Mouse (Mus musculus): ENCODE measurements around the gene Syt16.

Syt16 gene

DNA sequence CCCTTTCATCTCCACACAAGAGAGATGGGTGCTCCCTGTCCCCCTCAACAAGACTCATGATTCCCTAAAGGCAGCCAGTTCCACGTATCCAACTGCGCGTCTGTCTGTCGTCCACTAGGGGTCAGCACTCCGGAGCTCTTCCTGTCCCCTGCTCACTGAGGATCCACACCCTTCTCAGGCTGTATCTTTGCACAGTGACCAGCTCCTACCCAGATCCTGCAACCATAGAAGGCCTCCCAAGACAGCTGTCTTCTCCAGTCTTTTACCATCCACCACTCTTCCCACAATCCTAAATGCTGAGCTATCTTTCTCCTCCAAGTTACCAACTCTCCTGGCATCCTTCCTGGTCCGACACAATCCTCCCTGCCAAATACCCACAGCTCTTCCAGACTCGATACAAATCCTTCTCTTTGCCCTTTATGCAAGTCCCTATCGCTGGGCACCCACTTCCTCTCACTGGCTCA, 12.0 kb downstream of the Syt16 start:
- DNase-seq (ENCODE audit: low spot score in 2 of 2) = peak in 1 of 2 experiments; percentile 38

DNA sequence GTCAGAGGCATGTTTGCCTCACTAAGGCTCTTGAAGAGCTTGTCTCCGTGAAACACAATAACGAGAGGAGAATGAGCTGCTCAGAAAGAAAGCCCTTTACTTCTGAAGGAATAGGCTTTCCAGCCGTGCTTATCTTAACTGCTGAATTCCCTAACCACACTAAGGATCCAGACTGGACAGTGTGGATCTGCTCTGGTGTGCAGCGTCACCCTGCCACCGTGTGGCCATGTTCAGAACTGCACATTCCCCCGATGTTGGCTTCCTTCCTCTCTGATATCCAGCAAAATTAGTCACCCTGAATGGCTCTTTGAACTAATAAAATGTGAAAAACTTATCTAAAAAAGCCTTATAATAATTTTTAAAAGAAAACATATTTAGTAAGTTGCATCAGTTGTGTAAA, 16.3 kb downstream of the Syt16 start:
- peak; percentile 71 to 90 for DNase-seq (ENCODE audit: low spot score in 2 of 2)

DNA sequence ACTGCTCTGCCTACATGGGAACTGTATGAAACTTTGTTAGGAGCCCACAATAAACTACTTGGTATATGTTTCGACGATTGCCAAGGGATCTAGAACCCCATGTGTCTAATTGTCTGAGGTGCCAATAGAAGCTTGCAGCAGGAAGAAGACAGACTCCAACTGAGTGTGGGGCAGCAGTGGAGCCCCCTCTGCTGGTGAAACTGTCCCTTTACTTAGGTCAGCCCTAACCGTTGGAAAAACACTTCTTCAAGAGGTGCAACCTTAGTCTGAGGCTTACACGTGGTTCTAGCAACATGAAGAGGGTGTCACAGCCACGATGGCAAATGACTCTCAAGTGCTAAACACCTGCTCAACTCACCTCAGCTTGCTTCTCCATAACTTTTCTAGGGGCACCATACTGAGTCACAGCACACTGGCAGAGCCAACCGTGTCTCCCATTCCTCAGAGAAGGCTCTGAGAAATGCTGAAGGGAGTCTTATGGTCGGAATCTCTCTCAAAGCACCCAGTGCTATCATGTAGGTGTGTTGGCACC, 17.3 kb downstream of the Syt16 start:
- DNase-seq (ENCODE audit: low spot score in 2 of 2) = no peak

DNA sequence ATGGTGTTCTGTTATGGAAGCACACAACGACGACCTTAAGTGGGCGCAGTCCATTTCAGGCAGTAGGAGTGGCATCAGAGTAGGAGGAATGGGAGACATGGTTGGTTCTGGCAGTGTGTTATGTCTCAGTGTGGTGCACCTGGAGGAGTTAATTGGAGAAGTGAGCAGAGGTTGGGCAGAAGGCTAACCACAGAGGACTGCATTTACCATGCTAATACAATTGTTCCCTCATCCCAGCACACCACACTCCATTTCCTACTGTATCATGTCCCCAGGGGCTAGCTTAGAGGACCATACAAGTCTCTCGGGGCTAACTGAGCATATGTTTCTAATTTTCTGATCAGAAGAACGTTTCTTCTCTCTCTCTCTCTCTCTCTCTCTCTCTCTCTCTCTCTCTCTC, 18.0 kb downstream of the Syt16 start:
- DNase-seq (ENCODE audit: low spot score in 2 of 2) = no peak

DNA sequence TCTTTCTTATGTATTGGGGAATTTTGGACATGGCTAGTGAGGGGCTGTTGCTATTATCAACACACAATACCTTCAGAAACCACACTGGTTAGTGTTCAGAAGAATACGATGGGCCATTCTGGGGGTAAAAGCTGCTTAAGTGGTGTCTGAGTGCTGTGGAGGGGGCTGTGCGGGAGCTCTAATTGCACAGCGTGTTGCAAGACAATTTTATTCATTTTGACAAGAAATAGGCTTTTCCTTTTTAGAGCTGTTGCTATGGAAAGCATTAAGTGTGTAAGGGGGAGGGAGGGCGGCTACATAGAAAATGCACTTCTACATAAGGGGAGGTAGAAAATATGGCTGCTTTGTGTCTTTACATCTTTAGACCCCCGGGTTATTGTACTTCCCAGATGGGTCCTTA, 25.8 kb downstream of the Syt16 start:
- DNase-seq (ENCODE audit: low spot score in 2 of 2) = no peak

DNA sequence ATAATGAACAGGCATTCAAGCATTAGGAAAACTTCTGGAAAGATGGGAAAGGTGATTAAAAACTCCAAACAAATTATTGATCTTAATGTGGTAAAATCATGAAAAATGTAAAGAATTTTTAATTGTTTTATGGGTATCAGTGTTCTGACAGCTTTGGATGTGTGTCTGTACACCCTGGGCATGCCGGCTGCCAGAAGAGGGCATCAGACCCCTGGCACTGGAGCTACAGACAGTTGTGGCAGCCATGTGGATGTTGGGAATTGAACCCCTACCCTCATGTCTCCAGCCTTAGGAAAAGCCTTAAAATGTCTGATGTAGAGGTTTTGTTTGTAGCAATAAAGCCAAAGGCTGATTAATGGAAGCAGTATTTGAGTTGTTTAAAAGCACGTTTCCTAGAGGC, 27.5 kb downstream of the Syt16 start:
- DNase-seq (ENCODE audit: low spot score in 2 of 2) = no peak

DNA sequence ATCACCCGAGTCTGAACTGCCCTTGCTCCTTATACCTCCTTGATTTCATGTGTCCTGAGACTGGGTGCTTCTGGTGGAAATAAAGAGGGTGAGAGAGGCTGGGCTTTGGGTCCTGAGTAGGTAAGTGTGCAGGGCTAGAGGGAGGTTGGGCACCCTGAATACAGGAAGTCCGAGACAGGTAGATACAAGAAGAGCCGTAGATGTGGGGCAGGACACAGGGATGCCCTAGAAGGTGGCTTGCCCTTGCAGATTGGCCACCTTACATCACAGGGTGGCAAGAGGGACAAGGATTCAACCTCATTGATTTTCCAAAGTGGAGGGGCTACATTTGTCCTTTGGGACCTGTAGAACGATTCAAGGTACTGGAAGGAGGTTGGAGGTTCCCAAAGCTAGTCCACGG, 45.8 kb downstream of the Syt16 start:
- DNase-seq (ENCODE audit: low spot score in 2 of 2) = no peak

DNA sequence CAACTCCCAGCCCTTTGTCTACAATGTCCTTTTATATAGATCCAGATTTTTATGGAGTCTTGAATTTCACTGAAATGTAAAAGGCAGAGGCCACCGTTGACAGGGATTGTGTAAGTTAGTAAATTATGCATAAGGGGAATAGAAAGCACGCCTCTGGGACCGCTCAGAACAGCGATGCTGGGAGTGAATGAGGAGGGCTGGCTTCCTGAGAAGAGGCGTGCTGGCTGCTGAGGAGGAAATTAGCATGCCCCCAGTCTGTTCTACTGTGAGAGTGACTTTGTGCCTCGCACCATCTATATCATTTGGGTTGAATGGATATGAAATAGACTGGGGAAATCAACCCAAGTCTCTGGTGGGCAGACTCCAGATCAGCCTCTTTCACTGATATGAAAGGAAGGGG, 46.3 kb downstream of the Syt16 start:
- no peak for DNase-seq (ENCODE audit: low spot score in 2 of 2)

DNA sequence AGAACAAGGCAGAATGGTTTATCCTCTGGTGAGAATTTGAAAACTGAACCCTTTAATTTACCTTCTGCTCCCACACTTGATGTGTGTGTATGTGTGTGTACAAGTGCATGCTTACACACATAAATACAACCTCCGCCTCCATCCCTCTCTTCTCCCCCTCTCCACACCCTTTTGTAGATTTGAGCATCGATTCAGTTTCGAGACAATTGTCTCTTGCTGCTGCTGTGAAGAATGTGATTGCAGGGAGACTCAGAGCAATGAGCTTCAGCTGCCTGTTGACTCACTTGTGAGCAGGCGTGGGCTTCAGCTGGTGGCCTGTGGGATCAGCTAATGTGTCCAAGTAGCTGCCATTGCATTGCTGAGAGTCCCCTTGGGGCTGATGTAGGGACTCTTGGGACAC, 46.8 kb downstream of the Syt16 start:
- no peak for DNase-seq (ENCODE audit: low spot score in 2 of 2)

DNA sequence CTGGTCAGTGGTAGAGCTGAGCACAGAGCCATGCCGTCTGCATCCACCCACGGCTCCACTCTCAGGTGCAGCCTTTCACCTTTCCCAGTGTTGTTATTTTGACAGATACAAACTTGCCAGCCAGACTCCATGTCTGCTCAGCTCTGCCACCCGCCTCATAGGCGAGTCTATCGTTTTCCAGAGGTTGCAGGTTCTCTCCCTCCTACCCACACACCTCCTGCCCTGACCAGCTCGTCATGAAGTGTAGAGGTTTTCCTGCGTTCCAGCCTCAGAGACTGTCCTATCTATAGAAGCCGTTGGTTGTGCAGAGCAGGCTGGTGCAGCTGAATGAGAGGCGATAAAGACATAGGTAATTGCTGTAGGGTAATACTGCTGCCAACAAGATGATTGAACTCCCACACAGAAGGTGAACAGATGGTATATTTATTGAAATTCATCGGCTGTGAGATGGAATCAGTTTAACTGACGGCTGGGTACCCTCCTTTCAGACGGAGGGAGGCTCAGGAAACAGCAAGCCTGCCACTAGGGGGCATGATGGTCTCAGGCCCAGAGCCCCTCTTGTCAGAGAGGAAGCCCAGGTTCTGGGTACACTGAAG, 58.0 kb downstream of the Syt16 start:
- DNase-seq (ENCODE audit: low spot score in 2 of 2) = peak; percentile 63 to 83

DNA sequence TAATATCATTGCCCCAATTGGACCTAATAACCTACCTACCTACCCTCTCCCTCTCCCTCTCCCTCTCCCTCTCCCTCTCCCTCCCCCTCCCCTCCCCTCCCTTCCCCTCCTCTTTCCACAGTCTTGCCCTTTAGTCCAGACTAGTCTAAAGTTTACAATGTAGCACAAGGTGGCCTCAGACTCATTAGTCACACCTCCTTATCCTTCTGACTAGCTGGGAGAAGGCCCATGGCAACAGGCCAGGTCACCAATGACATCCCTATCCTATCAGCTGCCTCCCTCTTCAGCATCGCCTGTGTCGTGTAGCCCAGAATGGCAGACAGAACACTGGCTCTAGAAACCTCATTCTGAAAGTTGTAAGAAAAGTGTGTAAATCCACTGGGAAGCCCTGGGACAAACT, 58.7 kb downstream of the Syt16 start:
- no peak for DNase-seq (ENCODE audit: low spot score in 2 of 2)

DNA sequence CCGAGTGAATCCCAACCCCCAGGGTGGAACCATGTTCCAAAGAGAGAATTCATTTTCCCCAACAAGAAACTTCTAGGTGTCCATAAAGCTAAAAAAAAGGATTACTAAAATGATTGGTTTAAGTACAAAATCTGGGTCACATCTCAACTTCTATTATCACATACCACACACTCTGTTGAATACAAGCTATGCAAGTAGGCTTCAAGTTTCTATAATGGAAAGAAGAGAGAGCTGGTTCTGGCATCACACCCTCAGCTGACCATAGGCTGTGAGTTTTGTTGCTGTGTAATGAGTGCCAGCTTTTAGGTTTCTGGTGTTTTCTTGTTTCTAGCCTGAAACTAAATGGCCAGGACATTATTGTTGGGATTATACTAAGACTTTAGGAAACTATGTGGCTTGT, 65.1 kb downstream of the Syt16 start:
- DNase-seq (ENCODE audit: low spot score in 2 of 2) = no peak

DNA sequence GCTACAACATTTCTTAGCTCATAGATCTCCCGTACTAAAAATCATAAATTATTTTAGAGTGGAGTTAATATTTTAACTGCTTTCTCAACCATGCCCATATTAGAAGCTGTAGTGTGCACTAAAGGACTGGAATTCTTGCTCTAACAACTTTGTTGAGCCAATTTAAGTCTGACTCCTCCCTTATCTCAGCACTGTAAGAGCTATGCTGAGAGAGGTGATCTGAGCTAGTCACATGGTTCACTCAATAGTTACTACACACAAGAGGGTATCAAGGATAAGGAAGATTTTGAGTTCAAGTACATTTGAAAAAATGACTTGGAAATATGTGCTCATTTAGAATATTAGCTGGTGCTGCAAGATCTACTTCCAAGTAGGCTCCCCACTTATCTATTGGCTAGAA, 71.5 kb downstream of the Syt16 start:
- no peak for DNase-seq (ENCODE audit: low spot score in 2 of 2)

DNA sequence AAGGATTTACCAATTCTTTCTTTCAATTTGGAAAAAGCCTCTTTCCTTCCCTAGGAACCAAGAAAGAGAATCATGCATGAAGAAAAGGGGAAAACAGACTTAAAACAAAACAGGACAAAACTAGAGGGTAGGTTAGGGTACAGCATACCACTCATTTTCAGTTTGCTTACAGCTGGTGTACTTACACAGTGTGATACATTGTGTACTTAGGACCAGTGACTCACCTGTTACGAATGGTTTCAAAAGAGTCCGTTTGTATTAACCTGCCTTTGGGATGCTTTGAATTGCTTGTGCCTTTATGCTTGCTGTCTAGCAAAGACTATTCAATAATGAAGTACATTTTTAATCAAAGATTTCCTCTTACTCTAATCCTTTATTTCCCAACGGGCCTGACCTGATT, 78.1 kb downstream of the Syt16 start:
- DNase-seq (ENCODE audit: low spot score in 2 of 2) = no peak

DNA sequence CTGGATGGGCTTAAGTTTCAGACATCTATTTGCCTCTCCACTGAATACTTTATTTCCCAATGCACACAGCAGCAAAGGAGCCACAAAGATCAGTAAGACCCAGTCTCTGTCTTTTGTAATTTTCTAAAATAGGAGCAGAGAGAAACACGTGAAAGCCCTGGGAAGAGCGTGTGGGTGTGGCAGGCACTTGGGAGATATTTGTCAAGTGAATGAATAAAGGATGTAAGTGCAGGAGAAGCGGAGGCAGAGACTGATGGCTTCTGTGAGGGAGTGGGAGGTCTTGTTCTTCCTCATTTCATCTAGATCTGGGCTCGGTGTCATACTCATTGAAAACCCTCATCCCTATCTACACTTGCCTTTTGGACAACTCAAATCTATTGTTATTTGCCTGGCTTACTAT, 78.6 kb downstream of the Syt16 start:
- no peak for DNase-seq (ENCODE audit: low spot score in 2 of 2)

DNA sequence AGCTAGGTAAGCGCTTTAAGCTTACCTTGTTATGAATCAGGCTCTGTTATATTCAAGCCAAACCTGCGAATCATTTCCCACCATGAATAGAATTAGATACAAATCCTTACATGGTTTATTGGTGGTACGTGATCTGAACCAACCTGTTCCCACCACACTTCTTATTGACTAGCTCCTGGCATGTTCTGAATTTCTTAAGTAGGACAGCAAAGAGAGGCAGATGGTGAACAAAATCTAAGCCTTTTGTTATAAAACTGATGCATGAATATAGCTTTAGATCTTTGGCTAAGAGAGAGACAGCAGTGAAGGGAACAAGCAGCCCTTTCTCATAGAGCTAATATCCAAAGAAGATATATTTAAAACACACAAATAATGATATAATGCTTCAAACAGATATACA, 83.7 kb downstream of the Syt16 start:
- no peak for DNase-seq (ENCODE audit: low spot score in 2 of 2)

DNA sequence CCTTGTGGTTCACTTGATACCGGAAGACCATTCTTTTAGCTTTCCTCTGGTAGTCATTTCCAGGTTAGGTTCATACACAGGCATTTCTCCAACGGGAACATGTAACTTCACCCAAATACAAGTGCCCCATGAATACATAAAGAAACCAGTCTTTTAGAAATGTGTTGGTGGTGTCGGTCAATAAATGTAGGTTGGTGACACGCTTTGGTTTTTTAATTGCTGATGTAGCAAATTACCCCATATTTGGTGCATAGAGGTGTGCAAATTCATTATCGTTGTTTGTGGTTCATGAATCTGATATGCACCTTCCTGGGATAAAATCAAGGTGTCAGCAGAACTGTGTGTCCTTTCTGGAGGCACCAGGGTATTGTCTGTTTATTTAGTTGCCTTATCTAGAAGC, 86.9 kb downstream of the Syt16 start:
- DNase-seq (ENCODE audit: low spot score in 2 of 2) = no peak

DNA sequence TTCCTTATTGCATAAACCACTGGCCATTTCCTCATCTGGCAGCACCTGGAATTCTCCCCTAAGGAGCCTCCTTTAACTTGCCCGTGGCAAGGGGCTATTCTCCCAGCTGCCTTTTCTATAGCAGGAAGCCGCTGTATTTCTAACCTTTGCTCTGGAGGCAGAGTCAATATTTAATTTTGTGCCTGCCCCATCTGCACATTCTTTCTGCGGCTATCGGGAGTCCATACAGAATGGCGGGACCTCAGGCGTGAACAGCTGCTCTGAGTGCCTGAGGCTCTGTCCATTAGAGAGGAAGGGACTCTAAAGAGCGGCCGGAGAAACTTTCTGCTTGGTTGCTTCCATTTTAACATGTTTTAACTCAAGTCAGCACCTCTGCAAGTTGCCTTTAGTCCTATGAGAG, 89.6 kb downstream of the Syt16 start:
- no peak for DNase-seq (ENCODE audit: low spot score in 2 of 2)

DNA sequence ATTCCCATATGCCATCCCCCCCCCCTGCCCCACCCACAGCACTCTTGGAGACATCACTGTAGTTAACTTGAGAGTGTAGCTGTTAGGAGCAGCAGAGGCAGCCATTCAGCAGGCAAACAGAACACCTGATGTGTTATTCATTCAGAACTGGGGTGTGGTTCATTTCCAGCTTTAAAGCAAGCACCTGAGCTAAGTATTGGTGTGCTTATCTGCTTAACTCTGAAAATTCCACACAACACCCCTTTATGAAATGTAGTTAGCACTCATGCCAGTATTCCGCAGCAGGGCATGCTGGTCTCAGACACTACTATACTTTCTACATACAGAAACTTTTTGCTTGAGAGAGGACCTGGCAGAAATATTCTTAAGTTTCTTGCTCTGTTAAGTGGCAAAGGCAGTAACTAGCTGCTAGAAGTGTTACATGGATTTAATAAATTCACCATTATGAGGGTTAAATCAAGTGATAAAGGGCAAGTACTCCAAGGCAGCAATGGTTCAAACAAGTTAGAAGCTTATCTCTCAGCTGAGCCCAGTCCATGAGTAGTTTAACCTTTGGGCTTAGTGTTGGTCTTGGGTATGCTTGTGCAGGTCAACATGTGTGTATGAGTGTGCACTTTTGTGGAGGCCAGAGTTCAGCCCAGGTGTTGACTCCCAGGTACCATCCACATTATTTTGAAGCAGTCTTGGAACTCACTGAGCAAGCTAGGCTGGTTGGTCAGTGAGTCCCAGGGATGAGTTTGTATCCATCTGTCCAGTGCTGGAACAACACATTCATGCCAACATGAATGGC, 92.1 kb downstream of the Syt16 start:
- no peak for DNase-seq (ENCODE audit: low spot score in 2 of 2)

DNA sequence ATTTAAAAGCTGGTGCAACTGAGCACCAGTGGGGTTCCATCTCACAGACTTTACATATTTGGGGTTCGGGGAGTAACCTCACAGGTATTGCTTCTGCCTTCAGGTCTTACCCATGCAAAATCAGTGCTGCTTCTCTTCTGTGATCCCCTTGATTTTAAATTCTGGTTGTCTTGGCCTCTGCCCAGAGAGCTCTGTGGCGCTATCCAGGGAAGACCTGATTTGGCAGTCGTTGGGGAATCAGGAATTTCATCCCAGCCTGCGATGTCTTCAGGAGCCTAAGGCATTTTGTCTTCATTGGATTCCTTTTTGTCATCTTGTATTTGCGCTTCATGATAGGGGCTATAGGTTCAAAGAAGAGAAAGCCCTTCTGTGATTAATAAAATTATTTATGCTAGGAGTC, 95.1 kb downstream of the Syt16 start:
- no peak for DNase-seq (ENCODE audit: low spot score in 2 of 2)

DNA sequence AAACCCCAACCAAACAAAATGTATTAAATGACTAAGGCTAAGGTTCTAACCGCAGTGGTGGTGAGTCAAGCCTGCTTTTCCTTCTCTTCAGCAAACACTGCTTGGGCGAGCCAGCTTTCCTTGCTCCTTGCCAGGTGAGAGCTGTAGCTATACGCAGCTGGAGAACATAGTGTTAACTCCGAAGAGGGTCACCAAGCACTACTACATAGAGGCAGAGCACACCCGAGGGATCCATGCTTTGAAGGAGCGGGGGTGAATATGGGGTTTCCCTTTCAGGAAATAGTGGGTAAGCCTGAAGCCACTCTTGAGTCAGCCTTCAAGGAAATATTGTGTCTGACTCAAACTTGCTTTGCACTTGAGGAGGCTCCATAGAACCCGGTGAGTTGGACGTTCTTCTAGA, 95.6 kb downstream of the Syt16 start:
- no peak for DNase-seq (ENCODE audit: low spot score in 2 of 2)

DNA sequence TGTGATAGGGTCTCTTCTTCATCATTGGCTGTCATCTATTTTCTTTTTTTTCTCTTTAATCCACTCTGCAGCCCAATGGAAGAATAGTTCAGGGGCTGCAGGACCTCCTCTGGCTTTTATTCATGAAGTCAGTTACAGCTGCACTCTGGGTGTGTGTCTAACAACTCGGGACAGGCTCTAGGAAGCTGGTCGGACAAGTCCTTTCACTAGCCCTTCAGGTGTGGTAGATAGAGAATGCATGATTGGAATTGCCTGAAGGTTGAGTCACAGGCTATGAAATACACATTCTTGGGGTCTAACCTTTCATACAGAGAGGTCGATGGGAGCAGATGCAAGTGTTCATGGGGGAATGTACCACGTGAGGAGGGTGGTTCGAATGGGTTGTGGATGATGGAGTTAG, 97.2 kb downstream of the Syt16 start:
- DNase-seq (ENCODE audit: low spot score in 2 of 2) = no peak

DNA sequence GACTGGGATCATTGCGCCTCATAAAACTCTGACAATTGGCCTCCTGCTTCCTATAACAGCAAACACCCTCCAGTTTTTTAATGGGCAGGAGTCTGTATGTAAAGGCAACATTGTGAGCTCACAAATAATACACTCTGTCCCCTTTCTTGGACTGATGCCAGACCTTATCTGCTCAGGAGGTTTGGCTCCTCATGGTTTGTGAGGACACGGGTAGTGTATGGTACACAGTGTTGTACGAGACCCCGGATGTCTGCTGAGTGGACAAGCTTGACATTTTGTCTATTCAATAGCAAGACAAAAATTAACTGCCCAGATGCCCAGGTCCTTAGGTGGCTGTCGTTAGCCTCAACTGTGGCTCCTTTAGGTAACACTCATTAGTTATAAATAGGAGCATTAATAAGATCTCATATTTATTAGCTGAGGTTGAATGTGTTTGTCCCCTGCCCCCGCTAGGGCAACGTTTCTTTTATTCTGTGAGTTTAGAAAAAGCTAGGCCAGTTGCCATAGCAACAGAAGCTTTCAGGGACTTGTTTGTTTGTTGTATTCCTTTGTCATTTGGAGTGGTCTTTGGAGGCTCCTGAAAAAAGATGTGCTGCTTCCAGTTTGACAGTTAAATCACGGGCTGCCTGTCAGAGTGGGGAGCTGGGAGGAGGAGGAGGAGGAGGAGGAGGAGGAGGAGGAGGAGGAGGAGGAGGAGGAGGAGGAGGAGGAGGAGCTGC, 101.3 kb downstream of the Syt16 start:
- DNase-seq (ENCODE audit: low spot score in 2 of 2) = no peak
